Mouse (Mus musculus) embryo, embryonic 9.5 days (tissue): ENCODE data around the gene Pgs1.

ENCODE experiments used
- DNase-seq: peaks from one replicate; pipeline ENCODE4 v3.0.0-alpha.2; 2017; ENCODE audit errors: extremely low spot score

The Pgs1 gene

DNA sequence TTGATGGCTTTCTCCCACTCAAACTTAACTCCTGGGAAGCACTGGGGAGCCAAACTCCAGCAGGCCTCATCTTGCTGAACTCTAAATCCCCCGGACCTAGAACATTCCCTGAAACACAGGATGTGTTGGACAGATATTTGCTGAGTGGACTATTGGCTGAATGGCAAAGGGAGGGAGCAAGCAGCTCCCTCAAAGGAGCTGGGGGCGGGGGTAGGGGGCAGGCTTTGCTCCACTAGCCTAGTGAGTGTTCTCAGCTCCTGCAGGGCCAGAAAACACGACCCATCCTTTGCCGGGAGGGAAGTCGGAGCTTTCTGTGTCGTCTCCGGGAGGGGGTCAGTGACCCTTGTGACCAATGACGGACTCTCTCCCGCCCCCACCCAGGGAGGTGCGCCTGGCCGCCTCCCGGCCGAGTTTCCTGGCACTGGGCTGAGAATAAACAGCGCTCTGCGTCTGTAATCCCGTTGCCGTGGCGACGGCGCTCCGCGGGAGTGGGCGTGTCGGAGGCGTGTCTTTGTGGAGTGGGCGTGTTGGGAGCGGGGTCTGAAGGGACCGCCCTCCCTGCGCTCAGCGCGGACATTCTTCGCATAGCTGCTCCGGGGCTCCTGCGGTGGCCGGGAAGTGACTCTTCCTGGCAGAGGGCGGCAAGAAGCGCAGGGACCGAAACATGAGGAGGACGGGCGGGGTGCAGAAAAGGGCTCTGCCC lies 22.9 kb upstream of the Pgs1 start:
- peak; percentile 100 for DNase-seq

DNA sequence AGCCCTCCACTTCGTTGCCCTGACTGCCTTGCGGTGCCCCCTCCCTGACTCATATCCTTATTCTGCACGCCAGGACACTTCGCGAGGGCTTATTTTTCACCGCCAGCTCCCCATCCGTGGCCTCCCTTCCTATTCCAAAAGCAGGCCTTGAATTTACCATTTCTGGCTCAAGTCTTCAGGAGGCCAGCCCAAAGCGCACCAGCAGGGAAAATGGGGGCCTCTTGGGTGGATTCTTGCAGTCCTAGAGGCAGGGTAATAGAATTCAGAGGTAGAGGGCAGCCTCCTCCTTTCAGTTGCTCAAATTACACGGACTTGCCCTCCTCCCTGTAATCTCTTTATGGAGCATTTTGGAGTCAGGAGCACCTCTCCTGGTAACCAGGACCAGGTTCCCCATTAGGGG lies 22.2 kb upstream of the Pgs1 start:
- DNase-seq = no peak

DNA sequence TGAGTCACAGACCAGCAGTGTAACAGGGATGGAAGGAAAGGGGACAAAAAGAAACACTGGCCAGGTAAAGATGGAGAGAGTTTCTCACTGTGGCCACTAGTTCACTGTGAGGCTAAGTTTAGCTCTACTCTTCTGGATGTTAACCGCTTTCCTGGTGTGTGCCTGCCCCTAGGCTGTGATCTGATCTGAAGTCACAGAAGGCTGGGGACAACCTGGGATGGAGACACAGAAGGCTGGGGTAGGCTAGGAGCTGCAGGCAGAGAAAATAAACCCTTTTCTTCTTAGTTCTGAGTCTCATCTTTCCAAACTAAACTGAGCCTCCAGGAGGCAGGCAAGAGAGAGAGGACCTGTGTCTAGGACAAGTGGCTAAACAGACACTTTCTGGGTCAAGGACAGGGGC lies 21.8 kb upstream of the Pgs1 start:
- DNase-seq = peak; percentile 47

DNA sequence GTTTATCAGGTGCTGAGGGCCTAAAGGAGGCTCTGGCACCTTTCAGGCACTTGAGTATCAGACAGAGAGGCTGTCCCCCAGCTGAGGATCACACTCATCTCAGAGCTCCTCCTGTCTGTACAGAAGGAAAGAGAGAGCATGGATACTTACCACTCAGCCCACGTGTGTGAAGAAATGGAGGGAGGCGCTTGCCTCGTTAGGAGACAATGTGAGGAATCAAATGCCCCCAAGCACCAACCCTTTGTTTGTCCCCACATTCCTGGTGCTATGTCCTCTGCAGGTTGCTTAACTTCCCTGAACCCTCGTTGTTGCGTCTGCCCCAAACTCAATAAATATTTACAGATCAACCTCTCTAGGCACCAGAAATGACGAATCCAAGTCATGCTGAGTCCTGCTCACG lies 21.0 kb upstream of the Pgs1 start:
- DNase-seq = no peak

DNA sequence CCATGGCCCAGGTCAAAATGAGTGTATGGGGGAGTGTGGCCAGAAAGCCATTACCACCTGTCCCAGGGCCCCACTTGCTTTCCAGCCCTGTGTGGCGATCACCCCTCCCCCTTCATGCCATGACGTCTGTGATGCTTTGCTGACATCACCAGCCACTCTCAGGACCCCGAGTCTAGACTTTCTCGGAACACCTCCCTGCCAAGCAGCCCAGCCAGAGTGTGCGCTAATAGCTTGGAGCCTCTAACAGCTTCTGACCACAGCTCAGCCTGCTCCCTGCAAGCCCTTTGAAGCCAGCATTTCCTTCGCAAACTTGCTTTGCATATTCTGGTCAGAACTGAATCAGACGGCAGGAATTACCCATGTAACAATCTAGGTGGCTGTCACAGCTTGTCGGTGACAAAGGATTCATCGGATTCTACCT lies 20.5 kb upstream of the Pgs1 start:
- DNase-seq = peak; percentile 37

DNA sequence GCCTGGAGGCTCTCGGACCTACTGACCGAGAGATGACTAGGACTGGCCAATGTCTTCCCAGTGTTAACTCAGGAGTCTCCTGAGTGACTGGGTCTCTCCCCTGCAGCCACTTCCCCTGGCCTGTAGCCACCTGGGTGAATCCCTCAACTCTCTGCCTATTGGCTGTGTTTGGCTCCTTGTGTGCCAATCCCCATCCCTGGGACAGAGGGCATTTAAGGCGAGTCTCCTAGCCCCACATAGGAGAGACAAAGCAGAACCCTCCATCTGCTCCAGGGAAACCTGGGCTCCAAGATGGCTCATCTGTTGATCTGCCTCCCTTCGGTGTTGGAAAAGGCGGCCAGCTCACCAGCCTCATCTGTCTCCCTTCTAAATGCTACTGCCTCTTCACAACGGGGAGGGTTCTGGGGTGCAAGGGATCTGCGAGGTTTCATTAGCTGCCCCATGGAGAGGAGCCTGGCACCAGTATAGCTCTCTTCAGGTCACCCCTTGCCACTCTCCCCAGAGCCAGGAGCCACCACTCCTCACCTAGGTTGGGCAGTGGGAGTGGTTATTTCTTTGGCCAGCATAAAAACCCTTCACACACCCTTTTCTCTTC lies 19.5 kb upstream of the Pgs1 start:
- DNase-seq = no peak

DNA sequence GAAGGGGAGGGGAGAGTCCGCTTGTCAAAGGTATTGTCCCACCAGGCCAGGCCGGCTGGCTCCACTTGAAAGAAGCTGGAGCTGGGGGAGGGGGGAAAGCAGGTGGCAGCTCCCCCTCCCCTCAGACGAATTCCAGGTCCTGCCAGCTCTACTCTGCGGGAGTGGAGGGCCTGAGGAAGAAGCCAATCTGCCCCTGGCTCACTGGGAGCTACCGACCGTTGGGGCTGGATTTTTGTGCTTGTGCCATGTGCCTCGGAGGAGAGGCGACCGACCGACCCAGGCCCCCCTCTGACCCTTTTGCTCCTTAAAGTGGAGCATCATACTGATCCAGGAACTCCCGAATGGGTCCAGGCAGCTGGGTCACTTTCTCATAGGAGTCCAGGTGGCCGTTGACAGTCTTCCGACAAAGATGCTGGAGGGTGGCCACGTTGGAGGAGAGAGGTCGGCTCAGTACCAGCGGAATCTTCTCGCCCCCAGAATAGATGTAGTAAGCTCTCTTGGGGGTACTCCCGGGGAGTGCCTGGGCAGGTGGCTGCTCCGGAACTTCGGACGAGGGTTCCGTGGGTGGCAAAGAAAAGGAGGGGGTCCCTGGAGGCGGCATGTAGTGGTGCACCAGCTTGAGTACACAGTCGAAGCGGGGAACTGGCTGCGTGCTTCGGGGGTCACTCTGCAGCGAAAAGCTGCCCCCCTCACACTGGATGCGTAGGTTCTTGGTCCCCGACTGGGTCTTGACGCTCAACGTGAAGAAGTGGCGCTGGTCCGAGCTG lies 18.7 kb upstream of the Pgs1 start:
- DNase-seq = peak; percentile 36

DNA sequence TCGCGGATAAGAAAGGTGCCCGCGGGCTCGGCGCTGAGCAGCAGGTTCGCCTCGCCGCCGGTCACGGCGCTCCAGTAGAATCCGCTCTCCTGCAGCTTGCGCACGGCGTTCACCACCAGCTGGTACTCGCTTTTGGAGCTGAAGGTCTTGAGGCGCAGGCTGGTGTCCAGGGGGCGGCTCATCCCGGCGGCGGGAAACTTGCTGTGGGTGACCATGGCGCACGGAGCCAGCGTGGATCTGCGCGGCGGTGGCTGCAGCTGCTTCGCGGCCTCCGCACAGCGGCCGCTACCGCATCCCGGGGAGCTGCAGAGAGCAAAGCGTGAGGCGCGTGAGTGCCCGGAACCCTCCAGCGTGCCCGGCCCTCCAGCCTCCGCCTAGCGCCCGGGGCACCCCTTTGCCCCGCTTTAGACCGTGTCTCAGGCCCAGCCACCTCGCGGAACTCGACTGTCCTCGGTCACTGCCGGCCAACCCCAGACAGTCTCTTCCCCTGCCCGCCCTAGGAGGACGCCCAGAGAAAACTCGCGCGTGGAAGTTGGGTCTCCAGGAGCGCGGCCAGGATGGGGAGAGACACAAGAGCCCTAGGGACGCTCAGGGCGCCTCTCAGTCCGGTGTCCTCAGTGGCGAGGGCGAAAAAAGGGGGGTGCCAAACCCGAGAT lies 17.9 kb upstream of the Pgs1 start:
- peak; percentile 61 for DNase-seq

DNA sequence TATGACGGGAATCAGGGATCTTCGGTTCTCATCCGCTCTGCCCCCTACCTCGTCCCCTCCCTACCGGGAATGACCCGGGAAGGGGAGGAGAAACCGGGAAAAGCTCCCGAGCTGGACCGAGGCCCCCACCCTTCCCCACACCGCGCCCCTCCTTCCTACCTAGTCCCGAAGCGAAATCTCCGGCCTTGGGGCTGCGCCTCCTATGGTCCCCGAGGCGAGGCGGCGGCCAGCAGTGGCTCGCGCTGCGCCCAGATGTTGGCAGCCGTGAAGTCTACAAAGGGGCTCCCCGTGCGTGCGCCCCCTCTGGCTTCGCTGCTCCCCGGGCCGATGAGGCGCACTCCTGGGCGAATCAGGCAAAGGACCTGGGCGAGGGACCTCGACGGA lies 17.4 kb upstream of the Pgs1 start:
- no peak for DNase-seq

DNA sequence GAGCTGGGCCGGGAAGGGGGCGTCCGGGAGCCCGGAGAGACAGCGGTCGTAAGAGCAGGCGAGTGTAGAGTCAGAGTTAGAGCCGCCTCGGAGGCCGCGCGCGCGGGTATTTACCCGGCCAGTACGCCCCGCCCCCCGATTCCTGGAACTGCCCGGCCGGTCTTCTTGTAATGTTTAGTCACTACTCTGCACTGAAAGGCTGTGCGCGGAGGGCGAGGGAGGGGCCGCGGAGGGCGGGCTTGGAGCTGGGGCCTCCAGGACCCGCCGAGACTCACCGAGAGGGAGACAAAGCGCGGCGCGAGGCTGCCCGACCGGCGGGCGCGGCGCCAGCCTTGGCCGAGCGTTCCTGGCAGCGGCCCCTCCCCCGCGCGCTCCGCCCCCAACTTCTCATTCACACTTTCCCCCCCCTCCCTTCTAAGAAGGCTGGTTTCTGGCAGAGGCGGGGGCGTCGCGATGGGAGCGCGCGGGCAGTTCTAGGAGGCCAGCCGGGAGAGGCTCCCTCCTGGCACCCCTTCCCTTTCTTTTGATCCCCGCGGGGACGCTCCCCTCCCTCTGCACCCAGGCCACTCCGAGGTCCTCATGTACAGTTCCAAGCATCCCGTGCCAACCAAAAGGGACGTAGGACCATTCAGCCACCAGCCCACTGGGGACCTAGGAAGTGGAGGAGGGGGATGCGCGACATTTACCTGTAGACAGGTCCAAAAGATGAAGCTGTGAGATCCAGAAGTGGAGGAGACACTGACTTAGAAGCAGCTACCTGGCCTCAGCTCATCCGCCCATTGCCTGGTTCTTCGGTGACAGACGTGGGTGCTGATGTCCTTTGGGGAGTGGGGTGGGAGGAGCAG lies 16.8 kb upstream of the Pgs1 start:
- peak; percentile 96 for DNase-seq

DNA sequence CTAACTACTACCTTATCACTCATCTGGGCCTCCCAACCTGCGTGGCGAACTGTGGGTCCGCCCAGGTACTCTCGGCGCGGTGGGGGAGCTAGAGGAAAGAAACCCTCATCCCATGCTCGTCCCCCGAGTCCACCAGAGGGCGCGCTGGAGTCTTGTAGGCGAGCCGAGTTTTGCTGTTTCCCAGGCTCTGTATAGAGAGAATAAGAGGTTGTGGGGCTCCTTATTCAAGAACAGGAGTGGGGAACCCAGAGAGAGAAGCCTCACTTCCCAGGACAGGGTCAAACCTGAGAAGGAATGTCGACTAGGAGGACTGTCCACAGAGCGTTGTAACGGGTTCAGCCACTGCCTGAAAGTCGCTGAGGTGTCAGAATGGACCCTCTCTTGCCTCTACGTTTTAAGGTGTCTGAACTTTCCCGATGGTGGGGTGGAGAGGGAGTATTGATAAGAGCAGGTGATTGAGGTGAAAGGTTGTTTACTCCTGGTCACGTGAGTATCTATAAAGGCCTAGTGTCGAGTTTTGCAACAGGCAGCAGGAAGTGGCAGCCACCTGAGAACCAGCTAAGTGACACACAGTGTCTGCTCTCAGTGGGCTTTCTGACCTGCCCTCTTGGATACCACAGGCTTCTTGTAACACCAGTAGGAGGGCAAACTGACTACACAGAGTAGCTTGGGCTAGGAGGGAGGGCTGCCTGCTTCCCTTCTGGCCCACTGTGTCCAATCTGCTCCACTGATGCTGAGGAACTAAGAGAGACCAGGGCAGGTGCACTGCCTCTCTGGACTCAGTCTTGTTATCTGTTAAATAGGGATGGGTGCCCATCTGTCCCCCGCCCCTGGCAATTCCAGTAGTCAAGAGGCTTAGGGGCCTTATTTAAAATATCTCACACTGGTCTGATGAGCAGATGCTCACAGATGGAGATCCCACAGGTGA lies 15.9 kb upstream of the Pgs1 start, which contains the start of gene Socs3:
Socs3 (minus strand) TSS at position 103 of the 928 bp plus-strand sequence.
- peak; percentile 90 for DNase-seq

DNA sequence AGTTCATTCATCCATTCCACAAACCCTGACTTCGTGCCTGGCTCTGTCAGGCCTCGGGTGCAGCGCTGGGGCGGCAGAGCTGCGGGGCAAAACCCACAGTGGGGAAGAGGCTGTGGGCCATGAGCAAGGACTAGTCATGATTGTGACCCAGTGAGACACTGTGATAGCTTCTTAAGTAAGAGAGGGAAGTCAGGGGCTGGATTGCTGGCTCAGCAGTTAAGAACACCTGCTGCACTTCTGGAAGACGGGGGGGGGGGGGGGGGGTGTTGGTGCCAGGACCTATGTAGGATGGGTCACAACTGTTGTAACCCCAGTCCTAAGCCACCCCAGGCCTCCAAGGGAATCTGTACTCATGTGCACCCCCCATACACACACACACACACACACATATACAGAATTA lies 15.0 kb upstream of the Pgs1 start:
- no peak for DNase-seq

DNA sequence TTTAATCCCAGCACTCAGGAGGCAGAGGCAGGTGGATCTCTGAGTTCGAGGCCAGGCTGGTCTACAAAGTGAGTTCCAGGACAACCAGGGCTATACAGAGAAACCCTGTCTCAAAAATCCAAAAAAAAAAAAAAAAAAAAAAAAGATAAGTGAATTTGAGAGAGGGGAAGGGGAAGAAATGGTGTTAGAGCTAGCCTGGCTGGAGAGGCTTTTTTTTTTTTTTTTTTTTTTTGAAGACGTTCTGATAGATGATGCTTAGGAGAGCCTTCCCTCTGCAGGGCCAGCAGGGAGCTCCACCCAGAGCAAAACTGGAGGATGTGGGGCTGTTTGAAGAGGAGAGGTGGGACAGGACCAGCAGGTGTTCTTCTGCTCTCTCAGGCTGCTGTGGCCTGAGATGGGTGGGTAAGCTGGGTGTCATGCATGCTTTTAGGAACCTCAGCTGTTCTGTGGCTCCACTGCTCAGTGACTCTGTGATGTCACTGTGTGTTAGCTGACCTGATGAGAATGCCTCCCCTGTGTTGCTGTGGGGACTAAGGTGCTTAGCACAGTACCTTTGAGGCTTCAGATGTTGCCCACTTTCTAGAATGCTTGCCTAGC lies 14.3 kb upstream of the Pgs1 start:
- no peak for DNase-seq

DNA sequence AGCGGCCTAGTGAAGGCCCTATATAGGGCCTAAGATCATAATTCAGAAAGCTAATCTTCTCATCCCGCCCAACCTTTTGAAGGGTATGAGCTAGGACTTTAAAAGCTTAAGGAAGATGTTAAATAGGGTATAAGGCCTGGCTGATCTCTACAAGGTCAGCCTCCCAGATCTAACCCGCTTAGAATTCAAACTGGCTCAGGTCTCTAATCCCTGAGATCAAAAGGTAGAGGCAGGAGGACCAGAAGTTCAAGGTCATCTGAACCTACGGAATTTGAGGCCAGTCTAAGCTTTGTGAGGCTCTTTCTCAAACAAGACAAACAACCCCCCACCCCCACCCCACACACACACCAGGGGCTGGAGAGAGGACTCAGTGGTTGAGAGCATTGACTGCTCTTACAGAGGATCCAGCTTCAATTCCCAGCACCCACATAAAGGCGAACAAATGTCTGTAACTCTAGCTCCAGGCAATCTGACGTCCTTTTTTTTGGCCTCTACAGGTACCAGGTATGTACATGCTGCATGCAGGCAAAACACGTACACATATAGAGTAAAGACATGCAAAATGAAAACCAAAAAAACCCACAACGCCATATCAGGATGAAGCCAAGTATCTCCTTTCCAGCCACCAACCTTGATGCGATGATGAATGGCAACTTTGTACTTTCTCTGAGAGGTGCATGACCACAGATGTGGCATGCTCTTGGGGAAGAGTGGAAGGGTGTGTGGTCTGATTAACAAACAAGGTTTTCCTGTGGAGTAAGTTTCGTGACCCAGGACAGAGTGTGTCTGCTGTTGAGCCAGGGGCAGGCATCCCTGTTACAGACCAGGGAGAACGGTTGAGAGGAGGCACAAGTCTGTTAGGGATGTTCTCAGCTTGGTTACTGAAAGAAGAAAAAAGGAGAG lies 13.2 kb upstream of the Pgs1 start:
- DNase-seq = no peak

DNA sequence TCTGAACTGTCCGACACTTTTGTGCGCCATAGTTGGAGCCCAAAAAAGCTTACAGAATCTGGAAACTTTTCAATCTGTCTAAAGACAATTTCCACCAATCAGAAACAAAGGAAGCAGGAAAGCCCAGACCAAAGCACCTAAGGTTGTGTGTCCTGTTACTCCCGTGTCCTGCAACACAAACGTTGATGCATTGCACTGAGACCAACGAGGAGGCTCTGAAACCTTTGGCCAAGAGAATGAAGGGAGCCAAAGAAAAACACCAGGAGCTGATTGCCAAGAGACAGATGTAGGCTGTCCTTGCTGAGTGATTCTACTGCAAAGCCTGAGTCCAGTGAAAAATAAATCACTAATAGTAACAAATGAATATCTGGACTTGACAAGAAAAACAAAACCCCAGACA lies 12.5 kb upstream of the Pgs1 start:
- no peak for DNase-seq

DNA sequence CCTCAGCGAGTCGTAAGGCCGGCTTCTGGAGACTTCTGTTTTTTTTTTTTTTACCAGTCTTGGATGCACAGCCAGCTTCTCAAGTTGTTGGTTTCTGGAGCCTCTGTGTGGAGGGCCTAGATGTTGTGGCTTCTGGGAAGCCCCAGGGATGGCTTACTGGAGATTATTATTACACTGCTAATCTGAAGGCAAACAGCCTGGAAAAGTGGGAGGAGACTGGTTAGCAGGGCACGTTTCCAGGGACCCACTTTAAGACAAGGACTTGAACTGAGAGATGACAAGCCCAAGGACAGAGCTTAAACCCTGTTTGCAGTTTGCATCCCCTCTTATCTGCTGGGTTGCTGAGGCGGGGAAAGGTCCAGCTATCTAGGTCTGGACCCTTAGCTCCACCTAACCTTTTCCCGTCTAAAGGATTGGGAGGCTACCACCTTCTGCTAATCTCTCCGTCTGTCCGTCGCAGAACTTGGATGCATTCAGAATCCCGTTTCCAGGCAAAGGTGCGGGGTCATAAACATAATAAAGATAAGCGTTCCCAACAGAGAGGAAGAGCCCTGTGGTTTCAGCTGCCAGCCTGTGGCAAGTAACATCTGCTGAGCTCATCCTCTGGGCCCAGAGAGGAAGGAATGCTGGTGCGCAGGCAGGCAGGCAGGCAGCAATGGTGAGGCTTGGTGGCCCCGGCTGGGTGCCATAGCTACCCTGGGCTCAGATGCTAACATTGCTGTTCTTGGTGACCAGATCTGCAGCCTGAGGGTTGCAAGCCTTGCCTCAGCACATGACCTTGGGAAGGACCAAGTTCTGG lies 11.6 kb upstream of the Pgs1 start:
- DNase-seq = peak; percentile 41

DNA sequence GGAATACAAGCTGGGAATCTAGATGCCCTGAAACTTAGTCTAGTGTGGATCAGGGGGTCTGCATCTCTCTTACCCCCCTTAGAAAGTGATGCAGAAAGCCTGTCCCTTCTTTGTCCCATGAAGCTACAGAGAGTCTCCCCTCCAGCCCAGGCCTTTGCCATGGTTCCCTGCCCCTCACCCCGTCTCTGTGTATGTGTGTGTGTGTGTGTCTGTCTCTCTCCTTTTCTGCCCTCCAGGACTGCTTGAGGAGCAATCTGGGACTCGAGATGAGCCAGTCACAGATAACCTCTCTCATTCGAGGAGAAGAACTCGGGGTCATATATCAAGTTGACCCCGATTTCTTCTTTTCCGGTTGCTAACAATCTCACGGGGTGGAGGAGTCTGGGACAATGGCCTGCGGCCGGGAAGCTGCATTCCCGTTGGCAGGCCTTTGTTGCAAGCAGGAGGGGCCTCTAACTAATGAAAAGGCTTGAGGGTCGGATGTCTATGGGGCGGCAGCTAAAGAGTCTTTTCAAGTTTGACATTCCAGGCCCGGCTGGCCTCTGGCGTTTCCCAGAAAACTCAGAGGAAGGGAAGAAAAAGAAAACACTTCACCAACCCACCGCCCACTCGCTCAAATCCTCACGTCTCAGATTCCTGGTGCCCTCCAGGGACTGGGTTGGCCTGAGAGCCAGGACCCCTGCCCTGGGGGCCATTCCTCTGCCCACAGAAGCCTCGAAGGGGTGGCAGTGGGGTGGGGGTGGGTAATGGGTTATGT lies 10.7 kb upstream of the Pgs1 start:
- DNase-seq = peak; percentile 81
